Mouse (Mus musculus) NIH3T3 (cell line): Measurements from ENCODE around the gene Slc30a1.
A peak's percentile ranks its signal among the peaks of the same experiment; 100 is the strongest.

ENCODE experiments used
- DNase-seq: peaks from one replicate; pipeline ENCODE4 v3.0.0-alpha.2; 2012; ENCODE audit warnings: low read depth

The Slc30a1 gene

GRCm38 (mm10) chr1:191906571-191907430 is at the start of gene Slc30a1:
TSS of gene Slc30a1 (plus strand) at chr1:191906767.
- DNase-seq: peak; percentile 99

DNA sequence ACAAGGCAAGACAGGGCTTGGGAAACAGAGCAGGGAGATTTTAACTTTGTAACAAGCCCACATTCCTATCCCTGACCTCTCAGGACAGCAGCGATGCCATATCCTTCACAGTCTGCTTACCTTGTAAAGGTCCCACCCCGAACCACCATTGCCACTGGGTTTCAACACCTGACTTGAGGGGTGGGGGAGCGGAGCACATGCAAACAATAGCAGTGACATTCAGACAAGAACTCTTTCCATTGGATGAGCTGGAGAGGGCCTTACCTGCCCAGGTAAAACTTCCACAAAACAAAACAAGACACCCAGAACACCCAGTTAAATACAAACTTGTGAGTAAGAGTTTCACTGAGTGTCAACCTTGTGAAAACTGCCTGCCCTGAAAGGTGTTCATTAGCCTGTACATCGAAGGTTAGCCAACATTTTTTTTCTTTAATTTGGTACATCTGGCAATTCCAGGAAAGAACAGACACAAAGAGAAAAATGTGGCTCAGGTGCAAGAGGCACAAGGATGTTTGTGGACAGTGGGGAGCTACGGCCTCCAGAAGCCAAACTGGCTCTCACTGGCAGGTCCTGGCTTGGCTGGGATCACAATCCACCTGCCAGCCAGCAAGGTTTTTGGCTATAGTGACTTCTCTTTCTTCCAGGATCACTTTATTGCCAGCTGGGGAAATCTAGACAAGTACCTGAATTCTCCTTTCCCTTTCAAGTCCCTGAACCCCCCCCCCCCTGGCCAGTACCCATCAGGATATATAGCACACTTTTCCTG is 49.5 kb upstream of the Slc30a1 start:
- DNase-seq: no peak

- no peak for DNase-seq
These were observed 48.4 kb upstream of the Slc30a1 start for GRCm38 (mm10) chr1:191858136-191858535.

DNA sequence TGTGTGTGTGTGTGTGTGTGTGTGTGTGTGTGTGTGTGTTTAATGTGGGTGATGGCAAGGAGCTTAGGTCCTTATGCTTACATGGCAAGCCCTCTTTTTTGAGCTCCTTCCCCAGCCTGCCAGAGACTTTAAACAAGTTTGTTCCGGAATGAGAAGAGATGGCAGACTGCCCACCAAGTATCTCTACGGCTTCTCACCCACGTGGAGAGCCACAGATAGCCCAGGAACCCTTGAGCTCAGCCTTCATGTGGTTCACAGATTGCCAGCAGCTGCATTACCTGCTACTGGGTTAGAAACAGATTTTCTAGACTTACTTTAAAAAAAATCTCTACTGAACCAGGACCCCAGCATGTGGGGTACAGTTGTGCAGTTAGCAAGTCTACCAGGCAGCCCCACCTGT is 46.7 kb upstream of the Slc30a1 start:
- DNase-seq: peak; percentile 25

DNA sequence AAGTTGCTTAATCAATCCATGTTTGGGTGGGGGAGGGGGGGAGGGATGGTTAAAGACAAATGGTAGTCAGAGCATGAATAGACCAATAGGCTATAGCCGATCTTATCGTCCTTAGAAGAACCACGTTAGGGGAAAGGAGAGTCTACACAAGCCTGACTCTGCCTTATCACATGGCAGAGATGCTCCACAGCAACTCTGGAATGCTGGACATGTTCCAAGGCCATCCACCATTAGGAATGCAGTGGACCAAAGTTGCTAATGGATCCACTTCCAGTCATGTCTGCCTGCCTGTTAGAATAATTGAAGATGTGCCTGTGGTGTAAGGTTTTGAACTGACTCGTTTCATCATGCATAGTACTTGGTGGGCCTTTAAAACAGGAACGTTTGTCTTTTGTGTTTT is 45.3 kb upstream of the Slc30a1 start:
- DNase-seq: no peak

DNA sequence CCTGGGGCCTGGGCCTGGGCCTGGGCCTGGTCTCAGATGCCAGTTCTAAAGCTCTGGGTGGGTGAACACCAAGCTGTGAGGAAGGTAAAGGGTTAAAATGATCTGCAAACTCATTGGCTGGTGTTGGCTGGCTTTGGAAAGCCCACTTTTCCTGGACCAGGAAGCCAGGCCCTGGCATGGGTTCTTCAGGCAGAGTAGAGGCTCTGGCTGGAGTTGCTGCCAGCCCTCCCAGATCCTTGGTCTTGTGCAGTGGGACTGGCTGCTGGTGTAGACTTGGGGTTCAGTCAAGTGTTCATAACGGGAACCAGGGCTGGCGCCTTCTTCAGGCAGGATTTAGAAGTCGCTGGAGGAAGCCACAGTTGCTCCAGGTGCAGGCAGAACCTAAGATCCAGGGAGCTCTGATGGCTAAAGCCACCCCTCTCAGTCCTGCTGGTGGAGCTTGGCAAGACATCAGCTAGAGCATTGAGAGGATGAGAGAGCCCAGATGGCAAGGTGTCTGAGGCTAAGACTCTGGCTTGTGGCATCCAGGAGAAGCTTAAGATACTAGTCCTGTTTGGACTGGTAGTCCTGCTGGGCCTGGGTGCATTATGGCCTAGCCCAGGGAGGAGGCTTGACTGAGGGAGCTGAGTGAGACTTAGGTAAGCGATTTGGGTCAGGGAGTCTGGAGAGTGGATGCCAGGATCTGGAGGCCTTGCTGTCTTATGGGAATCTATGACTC is 42.6 kb upstream of the Slc30a1 start:
- no peak for DNase-seq

- no peak for DNase-seq
These were observed 42.0 kb upstream of the Slc30a1 start for GRCm38 (mm10) chr1:191864551-191865027.

GRCm38 (mm10) chr1:191872076-191872710 is 34.4 kb upstream of the Slc30a1 start:
- DNase-seq: no peak

DNA sequence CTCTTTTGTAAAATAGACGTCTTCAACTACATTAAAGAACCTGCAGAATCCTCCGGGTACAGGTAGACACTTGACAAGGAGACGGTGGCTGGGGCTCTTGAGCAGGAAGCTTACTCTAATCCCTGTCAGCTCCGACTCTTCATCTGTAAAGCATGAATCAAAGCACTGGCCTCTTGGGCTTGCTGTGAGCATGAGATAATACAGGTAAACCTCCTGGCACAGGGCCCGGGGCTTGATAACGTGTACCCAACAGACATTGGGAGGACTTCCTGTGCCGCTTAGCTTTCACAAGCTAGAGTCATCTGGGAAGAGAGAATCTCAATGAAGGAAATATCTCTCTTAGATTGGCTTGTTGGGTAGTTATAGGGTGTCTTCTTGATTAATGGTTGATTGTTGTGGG is 31.6 kb upstream of the Slc30a1 start:
- no peak for DNase-seq

DNA sequence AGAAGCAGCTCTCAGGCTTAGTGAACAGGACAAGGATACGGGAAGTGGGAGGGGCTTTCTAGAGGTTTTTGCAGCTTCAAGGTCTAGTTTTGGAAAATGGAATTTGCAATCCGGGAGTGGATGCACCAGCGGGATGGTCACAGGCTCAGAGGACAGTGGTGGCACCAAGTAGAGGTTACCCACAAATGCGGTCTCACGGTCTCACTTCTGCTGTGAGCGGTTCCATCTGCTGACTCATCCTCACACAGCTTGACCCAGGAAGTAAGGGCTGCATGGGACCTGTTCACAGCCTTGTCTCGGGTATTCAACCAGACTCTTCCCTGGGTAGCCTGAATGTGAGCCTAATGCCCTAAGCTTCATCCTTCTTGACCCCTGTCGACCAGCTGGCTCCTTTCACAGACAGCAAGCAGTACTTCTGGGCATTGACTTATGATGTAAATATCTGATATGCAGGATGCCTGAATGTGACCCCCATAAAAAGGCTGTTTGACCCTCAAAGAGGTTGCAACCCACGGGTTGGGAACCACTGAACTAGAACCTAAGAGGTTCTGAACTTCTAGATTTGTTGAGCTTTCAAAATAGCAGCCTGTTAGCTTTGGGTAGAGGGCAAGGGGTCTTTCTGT is 30.8 kb upstream of the Slc30a1 start:
- no peak for DNase-seq

GRCm38 (mm10) chr1:191877681-191878080 is 28.9 kb upstream of the Slc30a1 start:
- DNase-seq: no peak

DNA sequence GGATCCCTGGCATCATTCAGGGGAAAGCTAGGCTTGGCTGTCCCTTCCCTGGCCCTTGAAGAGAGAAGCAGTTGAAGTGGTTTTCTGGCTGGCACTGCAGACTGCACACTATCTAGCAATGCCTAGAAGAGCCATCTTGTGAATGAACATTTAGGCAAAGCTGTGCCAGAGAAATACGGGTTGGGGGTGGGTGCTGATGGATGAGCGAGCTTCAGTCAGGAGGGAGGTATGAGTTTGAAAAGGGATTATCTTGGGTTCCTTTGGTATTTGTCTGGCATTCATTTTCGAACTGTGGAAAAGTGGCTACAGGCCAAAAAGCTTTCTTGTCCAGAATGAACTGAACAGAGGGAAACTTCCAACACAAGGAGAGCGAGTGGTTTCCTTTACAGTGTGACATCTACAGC is 28.0 kb upstream of the Slc30a1 start:
- DNase-seq: peak; percentile 54

DNA sequence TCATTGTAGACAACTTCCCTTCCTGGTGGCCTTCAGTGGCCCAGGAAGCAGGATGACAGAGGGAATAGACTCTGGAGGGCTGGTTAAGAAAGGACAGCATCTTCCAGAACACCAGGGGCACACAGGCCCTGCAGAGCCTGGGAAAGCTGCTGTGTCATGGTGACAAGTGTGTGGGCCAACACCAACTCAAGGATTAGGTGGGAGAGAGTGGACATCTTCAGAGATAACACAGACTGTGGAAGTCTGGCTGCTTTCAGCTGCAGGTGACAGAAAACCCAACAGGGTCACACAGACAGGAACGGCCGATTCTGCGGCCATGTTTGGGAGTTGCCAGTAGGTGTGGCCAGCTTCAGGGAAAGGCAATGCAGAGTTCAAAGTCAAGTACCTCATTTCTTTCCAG is 26.3 kb upstream of the Slc30a1 start:
- DNase-seq: no peak

DNA sequence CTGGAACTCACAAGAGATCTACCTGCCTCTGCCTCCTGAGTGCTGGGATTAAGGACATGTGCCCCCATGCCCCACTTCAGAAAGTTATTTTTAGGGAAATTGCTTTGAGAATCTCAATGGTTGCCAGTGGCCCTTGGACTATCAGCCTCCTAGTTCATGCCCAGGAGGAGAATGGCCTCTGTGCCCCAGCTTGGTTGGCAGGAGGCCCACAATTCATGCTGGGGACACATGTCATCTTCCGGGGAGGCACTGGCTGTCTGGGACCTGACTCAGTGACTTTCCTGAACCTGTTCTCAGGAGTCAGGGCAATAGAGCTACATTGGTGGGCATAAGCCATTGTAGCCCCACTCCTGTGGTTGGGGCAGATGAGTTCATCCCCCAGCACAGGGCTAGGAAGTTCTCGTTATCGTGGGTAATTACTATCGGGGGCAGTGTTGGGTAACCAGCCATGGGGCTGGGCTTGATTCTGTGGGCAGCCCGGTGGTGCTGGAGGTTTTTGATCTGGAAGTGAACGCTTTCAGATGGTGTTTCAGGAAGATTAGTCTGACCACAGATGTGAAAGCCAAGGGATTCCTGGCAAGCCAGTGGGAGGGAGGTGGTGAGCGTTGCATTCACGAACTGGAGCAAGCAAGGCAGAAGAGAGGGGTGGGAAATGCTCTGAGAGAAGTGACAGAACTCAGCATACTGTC is 25.5 kb upstream of the Slc30a1 start:
- peak; percentile 57 for DNase-seq

DNA sequence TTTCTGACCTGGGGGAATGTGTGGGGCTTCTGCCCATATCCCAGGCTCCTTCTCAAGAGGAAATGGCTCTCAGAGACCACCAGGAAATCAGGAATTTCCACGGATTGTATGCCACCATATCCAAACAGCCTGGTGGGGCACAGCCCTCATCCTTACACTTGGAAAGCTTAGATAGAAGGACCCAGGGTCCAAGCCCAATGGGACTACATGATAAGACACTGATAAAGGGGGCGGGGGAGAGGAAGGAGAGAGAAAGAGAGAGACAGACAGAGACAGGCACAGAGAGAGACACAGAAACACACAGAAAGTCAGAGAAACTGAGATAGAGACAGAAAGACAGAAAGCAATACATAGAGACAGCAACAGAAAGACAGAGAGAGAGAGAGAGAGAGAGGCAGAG is 24.9 kb upstream of the Slc30a1 start:
- no peak for DNase-seq

GRCm38 (mm10) chr1:191882474-191883206 is 23.9 kb upstream of the Slc30a1 start:
- no peak for DNase-seq

GRCm38 (mm10) chr1:191883654-191884053 is 22.9 kb upstream of the Slc30a1 start:
- no peak for DNase-seq

GRCm38 (mm10) chr1:191891912-191892311 is 14.7 kb upstream of the Slc30a1 start:
- no peak for DNase-seq

DNA sequence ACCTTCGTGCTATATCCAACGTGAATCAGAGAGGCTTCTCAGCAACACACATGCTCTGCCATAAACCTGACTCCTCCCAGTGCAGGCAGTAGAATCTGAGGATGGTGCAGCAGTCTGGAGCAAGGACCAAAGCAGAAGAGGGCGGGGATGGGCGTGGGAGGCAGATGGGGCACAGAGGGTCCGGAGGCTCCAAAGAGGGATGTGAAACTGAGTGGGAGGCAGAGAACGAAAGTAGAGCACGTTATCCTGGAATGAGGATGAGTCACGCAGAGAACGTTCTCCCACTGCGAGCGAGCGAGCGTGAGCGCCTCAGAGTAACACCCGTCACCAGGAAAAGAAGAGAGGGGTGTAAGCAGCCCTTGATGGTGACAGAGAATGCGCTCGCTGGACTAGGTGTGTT is 12.2 kb upstream of the Slc30a1 start:
- no peak for DNase-seq

DNA sequence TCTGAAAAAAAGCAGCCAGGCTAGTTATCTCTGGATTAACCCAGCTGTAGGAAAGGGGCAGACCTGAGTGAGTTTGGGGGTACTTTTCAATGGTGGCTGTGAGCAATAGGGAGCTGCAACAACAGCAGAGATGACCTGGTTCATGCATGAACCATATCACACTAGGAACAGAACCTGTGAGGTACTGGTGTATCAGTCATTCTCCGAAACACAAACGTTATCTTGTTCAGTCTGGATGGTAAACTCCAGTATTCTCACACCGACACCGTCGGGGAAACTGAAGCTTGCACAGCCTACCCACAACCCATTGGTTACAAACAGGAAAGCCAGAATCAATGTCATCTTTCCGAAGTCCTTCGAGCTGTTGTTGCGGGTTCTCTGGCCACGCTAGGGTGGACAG is 11.7 kb upstream of the Slc30a1 start:
- no peak for DNase-seq
